Mouse (Mus musculus) T-helper 2 cell (primary cell): ENCODE measurements at regions not wholly inside any gene's neighbourhood (a gene's known extent, or its start where the extent isn't known, plus 50 kb on each side); places are given as distances from the start of the nearest gene placed in this dataset.
"Not testable (repeated sequence)": the region's sequence is repeated elsewhere in the genome, so short reads cannot be mapped to it uniquely, and the experiment has no call there.

Source experiments
- in situ Hi-C: fragments of 300-600 bp; cut with MboI, MseI; formaldehyde crosslinking; loops from one replicate; pipeline ENCODE4 v1.15.1; 2025; ENCODE audit warnings: high pct_unique_total_duplicates

- in situ Hi-C loops: no loop called here
These were observed 200.9 kb downstream of the Faxc start for GRCm38 (mm10) chr4:22131751-22132736.

GRCm38 (mm10) chr4:22133547-22134495 lies 202.7 kb downstream of the Faxc start:
- in situ Hi-C loops: no loop called here

GRCm38 (mm10) chr4:22140122-22140521 lies 209.0 kb downstream of the Faxc start:
- in situ Hi-C loops: no loop called here

GRCm38 (mm10) chr4:22143546-22143945 lies 212.4 kb downstream of the Faxc start:
- in situ Hi-C loops: no loop called here

- in situ Hi-C loops: not testable (repeated sequence)
These were observed 212.5 kb upstream of the Fbxl4 start for GRCm38 (mm10) chr4:22144834-22145233.

- in situ Hi-C loops: no loop called here
These were observed 210.5 kb upstream of the Fbxl4 start for GRCm38 (mm10) chr4:22146648-22147409.

- in situ Hi-C loops: loop anchor here (10.0 kb wide), 1 partner anchor 1963 kb away; no protein-coding TSS in a partner anchor
These were observed 205.3 kb upstream of the Fbxl4 start for GRCm38 (mm10) chr4:22151899-22152493.

GRCm38 (mm10) chr4:22152971-22153544 lies 204.3 kb upstream of the Fbxl4 start:
- in situ Hi-C loops: loop anchor here (10.0 kb wide), 1 partner anchor 1962 kb away; no protein-coding TSS in a partner anchor

- in situ Hi-C loops: loop anchor here (10.0 kb wide), 1 partner anchor 1961 kb away; no protein-coding TSS in a partner anchor
These were observed 203.7 kb upstream of the Fbxl4 start for GRCm38 (mm10) chr4:22153620-22154019.

GRCm38 (mm10) chr4:22186422-22186821 lies 170.9 kb upstream of the Fbxl4 start:
- in situ Hi-C loops: no loop called here

- in situ Hi-C loops: no loop called here
These were observed 169.0 kb upstream of the Fbxl4 start for GRCm38 (mm10) chr4:22188141-22189006.

- in situ Hi-C loops: no loop called here
These were observed 160.8 kb upstream of the Fbxl4 start for GRCm38 (mm10) chr4:22196501-22196900.

- in situ Hi-C loops: no loop called here
These were observed 148.8 kb upstream of the Fbxl4 start for GRCm38 (mm10) chr4:22208531-22208930.

GRCm38 (mm10) chr4:22237640-22238039 lies 119.7 kb upstream of the Fbxl4 start:
- in situ Hi-C loops: no loop called here

GRCm38 (mm10) chr4:22250276-22250675 lies 107.1 kb upstream of the Fbxl4 start:
- in situ Hi-C loops: not testable (repeated sequence)

GRCm38 (mm10) chr4:22263903-22264302 lies 93.4 kb upstream of the Fbxl4 start:
- in situ Hi-C loops: no loop called here

GRCm38 (mm10) chr4:22269064-22269463 lies 88.3 kb upstream of the Fbxl4 start:
- in situ Hi-C loops: no loop called here

GRCm38 (mm10) chr4:22274178-22274577 lies 83.2 kb upstream of the Fbxl4 start:
- in situ Hi-C loops: loop anchor here (10.0 kb wide), 1 partner anchor 1461 kb away; no protein-coding TSS in a partner anchor
